Mouse (Mus musculus): Measurements from ENCODE around the gene Cblc.

GRCm38 (mm10) chr7:19822604-19823058, 26.0 kb upstream of the Cblc start, which contains the start of gene Bcl3:
- TF ChIP-seq CTCF (IDR thresholded peaks at IDR 0.05; ENCODE audit: low read depth, low read length) = no peak
- TF ChIP-seq POLR2A (IDR thresholded peaks at IDR 0.05; ENCODE audit: insufficient read depth, low read length) = no peak

All from ES-Bruce4 (cell line).